In genomic region chr1:64791826-64792225, GRCm38 (mm10) we compare ENCODE assay signal across 9 mouse cellular contexts. TPM values are rescaled to one million over a fixed set of nuclear protein-coding genes. Genes with fewer than 3 reads are reported as not detected.
DNase-seq lines count a peak whose midpoint lies in the region; ATAC-seq and TF ChIP-seq lines count a peak whose summit lies in the region.
"Had no signal": no experiment of that assay in that cellular context is flagged by ENCODE, and none has a peak within 500 bp of the region (broad histone marks: within the 10 kb centered on the region; RNA-seq: fewer than 3 reads in every experiment).

No protein-coding gene starts in this region.

- 34% methylated on average over 6 of the region's 6 CpGs for WGBS in lung, adult 2 months
- 7% methylated on average over 6 of the region's 6 CpGs for WGBS in forebrain, embryonic 16.5 days
- WGBS in heart, embryonic 16.5 days = 22% methylated on average over 6 of the region's 6 CpGs

- no peak for TF ChIP-seq POLR2A in lung, adult 2 months (IDR thresholded peaks at IDR 0.05; ENCODE audit: borderline replicate concordance, extremely low read depth, low read depth, low read length)

- no peak overlapping the region for H3K9ac ChIP-seq in forebrain, embryonic 16.5 days (replicated peaks; ENCODE audit: low read depth, low read length)
- H3K9ac ChIP-seq in heart, embryonic 16.5 days (ENCODE audit: low read length) = peak overlapping the region; percentile 49; the same call in 1 of the 2 replicates
- H3K9ac ChIP-seq: liver, embryonic 13.5 days had no signal

- ATAC-seq in forebrain, embryonic 16.5 days = peak; percentile 85
- ATAC-seq in heart, embryonic 16.5 days (replicated peaks; ENCODE audit: extremely low read depth, insufficient read depth, low FRiP score) = peak; percentile 83

- peak; percentile 29 to 30 for DNase-seq in lung, adult 18-20 months
- no peak for DNase-seq in lung, adult 2 months
- DNase-seq in layer of hippocampus, adult 8-10 months (ENCODE audit: low spot score in 2 of 2) = peak; percentile 67 to 76
- DNase-seq in right cerebral cortex, adult 2 months (ENCODE audit: low spot score in 2 of 2) = peak; percentile 66 to 77
- no peak for DNase-seq in testis, postnatal 14 days (ENCODE audit: low spot score)
- no peak for DNase-seq in urinary bladder, postnatal 25 days (ENCODE audit: low spot score)
- DNase-seq: liver, embryonic 13.5 days had no signal

- H3K27ac ChIP-seq in forebrain, embryonic 16.5 days (ENCODE audit: low read length) = peak overlapping the region; percentile 30
- peak overlapping the region; percentile 96 for H3K27ac ChIP-seq in heart, embryonic 16.5 days (ENCODE audit: low read length)
- H3K27ac ChIP-seq: liver, embryonic 13.5 days had no signal

- peaks cover 15% of the 10 kb centered on the region for H3K4me1 ChIP-seq in lung, adult 2 months (ENCODE audit: control insufficient read depth, insufficient read depth, low read length)
- H3K4me1 ChIP-seq in forebrain, embryonic 16.5 days (replicated peaks; ENCODE audit: control insufficient read depth, insufficient read depth, low read length) = peaks cover 25% of the 10 kb centered on the region
- H3K4me1 ChIP-seq in heart, embryonic 16.5 days (ENCODE audit: control insufficient read depth, insufficient read depth, low read length) = peaks cover 48% of the 10 kb centered on the region

- H3K4me3 ChIP-seq in lung, adult 2 months (replicated peaks; ENCODE audit: extremely low read depth, low read depth, low read length) = no peak overlapping the region
- no peak overlapping the region for H3K4me3 ChIP-seq in forebrain, embryonic 16.5 days (replicated peaks; ENCODE audit: low read length)
- no peak overlapping the region for H3K4me3 ChIP-seq in heart, embryonic 16.5 days (ENCODE audit: low read length)
- H3K4me3 ChIP-seq: liver, embryonic 13.5 days had no signal

- no peak overlapping the region for H3K4me2 ChIP-seq in forebrain, embryonic 16.5 days (ENCODE audit: low read length)
- peak overlapping the region; percentile 36; the same call in 1 of the 2 replicates for H3K4me2 ChIP-seq in heart, embryonic 16.5 days (ENCODE audit: low read depth, low read length)
- H3K4me2 ChIP-seq: liver, embryonic 13.5 days had no signal

- TF ChIP-seq CTCF in lung, adult 2 months (IDR thresholded peaks at IDR 0.05; ENCODE audit: insufficient read depth, low read length) = no peak

- H3K9me3 ChIP-seq in forebrain, embryonic 16.5 days (ENCODE audit: control insufficient read depth, low read length) = no peaks in the 10 kb centered on the region
- no peaks in the 10 kb centered on the region for H3K9me3 ChIP-seq in heart, embryonic 16.5 days (replicated peaks; ENCODE audit: control insufficient read depth, low read length)
- H3K9me3 ChIP-seq: liver, embryonic 13.5 days had no signal

- H3K27me3 ChIP-seq in forebrain, embryonic 16.5 days (replicated peaks; ENCODE audit: control insufficient read depth, insufficient read depth, low read length) = no peaks in the 10 kb centered on the region
- no peaks in the 10 kb centered on the region for H3K27me3 ChIP-seq in heart, embryonic 16.5 days (ENCODE audit: control insufficient read depth, insufficient read depth, low read length)
- H3K27me3 ChIP-seq: liver, embryonic 13.5 days had no signal

- H3K36me3 ChIP-seq in forebrain, embryonic 16.5 days (ENCODE audit: control insufficient read depth, insufficient read depth) = no peaks in the 10 kb centered on the region
- peaks cover 6% of the 10 kb centered on the region; the same call in 1 of the 2 replicates for H3K36me3 ChIP-seq in heart, embryonic 16.5 days (ENCODE audit: control insufficient read depth, insufficient read depth)
- H3K36me3 ChIP-seq: liver, embryonic 13.5 days had no signal

RNA-seq across cellular contexts. Expression of gene Fzd5, which starts 54.3 kb away (rescaled TPM):
- polyA plus RNA-seq in lung, adult 2 months (2012; rRNA removed) = 28.2 and 30.9 TPM in 2 replicates
- polyA plus RNA-seq in forebrain, embryonic 16.5 days (2015; fragmentation: Nextera tagmentation; extraction: Ambion mirVana) = 0.48 and 0.61 TPM in 2 replicates
- polyA plus RNA-seq in heart, embryonic 16.5 days (2015; fragmentation: Nextera tagmentation; extraction: Ambion mirVana) = 1.8 and 1.9 TPM in 2 replicates
- 1 to 10 TPM in 2 of 4 experiments, under 1 TPM in 2; 0.87 to 2.5 (median 1.3) TPM for total RNA-seq in layer of hippocampus, adult 8-10 months (2022)

Comparison
In these comparisons a context has a peak if more than half of its experiments do, and no peak if none do; other contexts are left out.
1. DNase-seq: peak in lung, adult 18-20 months (2 of 2), layer of hippocampus, adult 8-10 months (2 of 2) and right cerebral cortex, adult 2 months (2 of 2); none in lung, adult 2 months (single experiment), testis, postnatal 14 days (single experiment) and urinary bladder, postnatal 25 days (single experiment).
2. RNA of gene Fzd5, which starts 54.3 kb away (polyA plus RNA-seq): 28.2 to 30.9 TPM in lung, adult 2 months; 1.8 to 1.9 TPM in heart, embryonic 16.5 days and 0.48 to 0.61 TPM in forebrain, embryonic 16.5 days; every median in the first group is over 10 times any median in the second.